In the genomic region with DNA sequence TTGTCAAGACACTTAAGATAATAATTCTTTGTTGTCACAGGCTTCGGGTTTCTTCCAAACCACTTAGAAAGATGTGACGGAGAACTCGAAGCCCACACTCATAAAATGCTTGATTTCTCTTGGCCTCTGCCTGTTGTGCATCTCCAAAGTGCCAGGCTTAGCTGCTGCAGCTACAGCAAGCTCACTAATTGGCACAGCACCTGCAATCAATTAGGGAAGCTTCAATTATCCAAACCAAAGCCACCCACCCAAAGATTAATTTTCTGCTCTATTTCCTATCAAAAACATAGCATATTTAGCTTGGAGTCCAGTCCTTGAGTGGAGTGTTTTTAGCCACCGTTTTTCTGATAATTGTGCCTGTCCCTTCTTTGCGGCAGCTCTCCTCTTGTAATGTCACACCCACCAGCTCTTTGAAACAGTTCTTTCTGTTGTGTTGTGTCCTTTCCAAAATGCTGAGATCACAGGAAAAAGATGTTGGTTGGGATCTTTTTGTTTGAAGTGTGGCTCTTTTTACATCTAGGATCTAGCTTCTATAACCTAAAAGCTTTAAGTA, we compare ENCODE assay signal across 23 mouse cellular contexts. TPM values are rescaled to one million over a fixed set of nuclear protein-coding genes. Genes with fewer than 3 reads are reported as not detected.
DNase-seq lines count a peak whose midpoint lies in the region; ATAC-seq lines count a peak whose summit lies in the region.
"Had no signal": no experiment of that assay in that cellular context is flagged by ENCODE, and none has a peak within 500 bp of the region (broad histone marks: within the 10 kb centered on the region; RNA-seq: fewer than 3 reads in every experiment).

No protein-coding gene starts in this region.

- peak; percentile 47 for ATAC-seq in kidney, embryonic 14.5 days (ENCODE audit: low FRiP score, low TSS enrichment)
- ATAC-seq in embryonic facial prominence, embryonic 14.5 days (ENCODE audit: low read depth), result no peak
- ATAC-seq in limb, embryonic 12.5 days (ENCODE audit: insufficient number of reproducible peaks, insufficient read depth, low FRiP score, low TSS enrichment, low read depth), result no peak
- ATAC-seq: activated CD4-positive, CD25-positive, alpha-beta regulatory T cell, adult 4 months; liver, embryonic 12.5 days; Patski had no signal

- intact Hi-C loops in heart, postnatal 10 days (cut with DNase I), result loop anchor here (10.0 kb wide), 1 partner anchor 392 kb away; no protein-coding TSS in a partner anchor

- 19% methylated on average over 5 of the region's 5 CpGs for WGBS in kidney, embryonic 14.5 days
- WGBS in embryonic facial prominence, embryonic 14.5 days, result 31% methylated on average over 5 of the region's 5 CpGs
- WGBS in limb, embryonic 12.5 days, result 17% methylated on average over 5 of the region's 5 CpGs

- H3K9me3 ChIP-seq in kidney, embryonic 14.5 days (ENCODE audit: control insufficient read depth, low read length), result no peaks in the 10 kb centered on the region
- H3K9me3 ChIP-seq in embryonic facial prominence, embryonic 14.5 days (ENCODE audit: control insufficient read depth, low read length), result no peaks in the 10 kb centered on the region
- no peaks in the 10 kb centered on the region for H3K9me3 ChIP-seq in limb, embryonic 12.5 days
- H3K9me3 ChIP-seq: hindbrain, embryonic 15.5 days; liver, embryonic 12.5 days; lung, embryonic 15.5 days had no signal

- H3K27ac ChIP-seq in kidney, embryonic 14.5 days (ENCODE audit: low read depth, low read length), result 0 out of 2 replicates have a peak overlapping the region, but pooled peaks have one; percentile 32
- H3K27ac ChIP-seq in embryonic facial prominence, embryonic 14.5 days (replicated peaks; ENCODE audit: low read depth, low read length), result no peak overlapping the region
- no peak overlapping the region for H3K27ac ChIP-seq in limb, embryonic 12.5 days
- H3K27ac ChIP-seq: hindbrain, embryonic 15.5 days; liver, embryonic 12.5 days; lung, embryonic 15.5 days had no signal

- peaks cover 5% of the 10 kb centered on the region; the same call in 1 of the 2 replicates for H3K36me3 ChIP-seq in kidney, embryonic 14.5 days (ENCODE audit: control insufficient read depth, insufficient read depth, low read length)
- H3K36me3 ChIP-seq in embryonic facial prominence, embryonic 14.5 days (ENCODE audit: control insufficient read depth, insufficient read depth, low read length), result peaks cover 18% of the 10 kb centered on the region; the same call in 1 of the 2 replicates
- H3K36me3 ChIP-seq in limb, embryonic 12.5 days, result peaks cover 18% of the 10 kb centered on the region
- H3K36me3 ChIP-seq: hindbrain, embryonic 15.5 days had no signal

- H3K4me1 ChIP-seq in kidney, embryonic 14.5 days (ENCODE audit: control insufficient read depth, insufficient read depth, low read length), result peaks cover 34% of the 10 kb centered on the region
- peaks cover 8% of the 10 kb centered on the region for H3K4me1 ChIP-seq in embryonic facial prominence, embryonic 14.5 days (ENCODE audit: control insufficient read depth, insufficient read depth, low read length)
- peaks cover 44% of the 10 kb centered on the region for H3K4me1 ChIP-seq in limb, embryonic 12.5 days (replicated peaks)

- H3K27me3 ChIP-seq in kidney, embryonic 14.5 days (ENCODE audit: control insufficient read depth, insufficient read depth, low read length), result no peaks in the 10 kb centered on the region
- H3K27me3 ChIP-seq in embryonic facial prominence, embryonic 14.5 days (replicated peaks; ENCODE audit: control insufficient read depth, insufficient read depth, low read length), result no peaks in the 10 kb centered on the region
- H3K27me3 ChIP-seq in limb, embryonic 12.5 days, result no peaks in the 10 kb centered on the region
- H3K27me3 ChIP-seq: hindbrain, embryonic 15.5 days; liver, embryonic 12.5 days; lung, embryonic 15.5 days; Patski had no signal

- no peak overlapping the region for H3K4me3 ChIP-seq in kidney, embryonic 14.5 days (ENCODE audit: low read length)
- no peak overlapping the region for H3K4me3 ChIP-seq in embryonic facial prominence, embryonic 14.5 days (ENCODE audit: low read depth, low read length)
- H3K4me3 ChIP-seq in limb, embryonic 12.5 days (replicated peaks), result no peak overlapping the region
- H3K4me3 ChIP-seq: erythroblast, embryonic 14.5 days; hindbrain, embryonic 15.5 days; liver, embryonic 12.5 days; lung, embryonic 15.5 days had no signal

- H3K9ac ChIP-seq in kidney, embryonic 14.5 days (ENCODE audit: low read depth, low read length), result no peak overlapping the region
- no peak overlapping the region for H3K9ac ChIP-seq in embryonic facial prominence, embryonic 14.5 days (ENCODE audit: low read depth, low read length)
- H3K9ac ChIP-seq in limb, embryonic 12.5 days (replicated peaks), result no peak overlapping the region
- H3K9ac ChIP-seq: hindbrain, embryonic 15.5 days; liver, embryonic 12.5 days; lung, embryonic 15.5 days had no signal

- H3K4me2 ChIP-seq in kidney, embryonic 14.5 days (replicated peaks; ENCODE audit: low read depth, low read length), result no peak overlapping the region
- no peak overlapping the region for H3K4me2 ChIP-seq in embryonic facial prominence, embryonic 14.5 days (ENCODE audit: low read depth, low read length)
- H3K4me2 ChIP-seq in limb, embryonic 12.5 days, result 0 out of 2 replicates have a peak overlapping the region, but pooled peaks have one; percentile 6
- H3K4me2 ChIP-seq: hindbrain, embryonic 15.5 days; liver, embryonic 12.5 days; lung, embryonic 15.5 days had no signal

- no peak for DNase-seq in kidney, adult 11 months
- DNase-seq in Muller cell, postnatal 12 days (ENCODE audit: inconsistent ontology term), result peak; percentile 93
- peak; percentile 81 for DNase-seq in embryonic facial prominence, embryonic 14.5 days (ENCODE audit: low spot score)
- no peak for DNase-seq in cerebellum, adult 8-10 months
- no peak for DNase-seq in urinary bladder, postnatal 14 days (ENCODE audit: low spot score)
- no peak for DNase-seq in heart, postnatal 10 days
- DNase-seq: adrenal gland, postnatal 14 days; B cell, adult 2 months; cerebellum, adult 9-11 months; gastrocnemius, postnatal 36 days; heart, postnatal 14 days; kidney, adult 18-20 months; left cerebral cortex, postnatal 4 days; midbrain, embryonic 14.5 days; thymus, adult 2 months had no signal

RNA-seq across cellular contexts. Expression of gene Smim20, which starts 9.7 kb away (rescaled TPM):
- 91.7 and 106 TPM in 2 replicates for polyA plus RNA-seq in kidney, embryonic 14.5 days (2014; fragmentation: Nextera tagmentation; extraction: Ambion mirVana)
- 96.7 and 104 TPM in 2 replicates for polyA plus RNA-seq in embryonic facial prominence, embryonic 14.5 days (2014; fragmentation: Nextera tagmentation; extraction: Ambion mirVana)
- 65.6 and 66.0 TPM in 2 replicates for polyA plus RNA-seq in limb, embryonic 12.5 days (2016; fragmentation: Nextera tagmentation; extraction: Ambion mirVana)
- 10 to 100 TPM; 87.8 to 88.7 TPM for total RNA-seq in heart, postnatal 10 days (2021)

Comparison
In these comparisons a context has a peak if more than half of its experiments do, and no peak if none do; other contexts are left out.
1. DNase-seq: peak in Muller cell, postnatal 12 days (single experiment) and embryonic facial prominence, embryonic 14.5 days (single experiment); none in kidney, adult 11 months (single experiment), cerebellum, adult 8-10 months (single experiment), urinary bladder, postnatal 14 days (single experiment) and heart, postnatal 10 days (0 of 2).